Mouse (Mus musculus) small intestine, adult 2 months (tissue): ENCODE results near the gene Pde4d.

ENCODE experiments used
- CTCF ChIP-seq: fragments of 200-500 bp; IDR thresholded peaks from 2 replicates; pipeline ENCODE4 v1.5.1; 2012; ENCODE audit warnings: low read depth, mild to moderate bottlenecking, control low read depth, inconsistent platforms, low read length, moderate library complexity, mixed read lengths; ENCODE audit not compliant: insufficient replicate concordance, insufficient read length; ENCODE audit errors: extremely low read depth
- POLR2A ChIP-seq: fragments of 200-500 bp; IDR thresholded peaks from 2 replicates; pipeline ENCODE4 v1.6.1; 2012; ENCODE audit warnings: low read depth, mild to moderate bottlenecking, control low read depth, inconsistent platforms, low read length, moderate library complexity

- TF ChIP-seq CTCF = no peak
- no peak for TF ChIP-seq POLR2A
Measured at GRCm38 (mm10) chr13:109631399-109632026, 1181.8 kb downstream of the Pde4d start.
